Mouse (Mus musculus) stomach, embryonic 14.5 days (tissue): ENCODE results near the gene Gm17545. TPM values are rescaled to one million over a fixed set of nuclear protein-coding genes. Genes with fewer than 3 reads are reported as not detected.
A peak's percentile ranks its signal among the peaks of the same experiment; 100 is the strongest.

Experiments
- ATAC-seq: fragments of 200-750 bp; cut with Nextera tagmentation; 2 replicates; pipeline ENCODE4 v1.8.0; 2017; ENCODE audit warnings: low read depth, moderate TSS enrichment; ENCODE audit not compliant: insufficient number of reproducible peaks, insufficient read depth, low FRiP score
- H3K27ac ChIP-seq: fragments of 300-500 bp; sonication (generic); 2 replicates; pipeline ENCODE4 v1.5.1; 2014; ENCODE audit warnings: mild to moderate bottlenecking, low read length, moderate library complexity, mixed read lengths
- H3K27me3 ChIP-seq: fragments of 300-500 bp; sonication (generic); 2 replicates; pipeline ENCODE4 v1.6.1; 2014; ENCODE audit warnings: low read length, control low read depth, mixed read lengths; ENCODE audit not compliant: control insufficient read depth, insufficient read depth
- H3K36me3 ChIP-seq: fragments of 300-500 bp; sonication (generic); 2 replicates; pipeline ENCODE4 v1.6.1; 2014; ENCODE audit warnings: mild to moderate bottlenecking, control low read depth, low read length, moderate library complexity, mixed read lengths; ENCODE audit not compliant: control insufficient read depth, insufficient read depth
- H3K4me1 ChIP-seq: fragments of 300-500 bp; sonication (generic); 2 replicates; pipeline ENCODE4 v1.6.1; 2014; ENCODE audit warnings: low read length, control low read depth, mixed read lengths; ENCODE audit not compliant: control insufficient read depth, insufficient read depth
- H3K4me2 ChIP-seq: fragments of 300-500 bp; sonication (generic); replicated peaks from 2 replicates; pipeline ENCODE4 v1.6.1; 2014; ENCODE audit warnings: low read depth, low read length, control low read depth
- H3K4me3 ChIP-seq: fragments of 300-500 bp; sonication (generic); 2 replicates; pipeline ENCODE4 v1.5.1; 2014; ENCODE audit warnings: low read depth, low read length, control low read depth
- H3K9ac ChIP-seq: fragments of 300-500 bp; sonication (generic); replicated peaks from 2 replicates; pipeline ENCODE4 v1.6.1; 2014; ENCODE audit warnings: low read depth, mild to moderate bottlenecking, control low read depth, low read length, moderate library complexity, mixed read lengths
- H3K9me3 ChIP-seq: fragments of 300-500 bp; sonication (generic); 2 replicates; pipeline ENCODE4 v1.6.1; 2016; ENCODE audit warnings: low read depth, low read length, control low read depth; ENCODE audit not compliant: control insufficient read depth
- WGBS: fragments of 180-500 bp; shearing (Covaris S2); extraction: QIAGEN DNeasy Blood & Tissue Kit; methylation state at CpG from one replicate; pipeline ENCODE4 v1.1.7; 2014; 5-methylcytosine and 5-hydroxymethylcytosine counted together
- polyA plus RNA-seq: library from polyadenylated mRNA; unstranded; fragments of >200 nt; fragmentation: Nextera tagmentation; extraction: Ambion mirVana; gene quantifications from 2 replicates; pipeline ENCODE4 v1.2.1, GENCODE M21; 2014

Gene Gm17545
- polyA plus RNA-seq, 1 experiment from 2014 or later: not detected

DNA sequence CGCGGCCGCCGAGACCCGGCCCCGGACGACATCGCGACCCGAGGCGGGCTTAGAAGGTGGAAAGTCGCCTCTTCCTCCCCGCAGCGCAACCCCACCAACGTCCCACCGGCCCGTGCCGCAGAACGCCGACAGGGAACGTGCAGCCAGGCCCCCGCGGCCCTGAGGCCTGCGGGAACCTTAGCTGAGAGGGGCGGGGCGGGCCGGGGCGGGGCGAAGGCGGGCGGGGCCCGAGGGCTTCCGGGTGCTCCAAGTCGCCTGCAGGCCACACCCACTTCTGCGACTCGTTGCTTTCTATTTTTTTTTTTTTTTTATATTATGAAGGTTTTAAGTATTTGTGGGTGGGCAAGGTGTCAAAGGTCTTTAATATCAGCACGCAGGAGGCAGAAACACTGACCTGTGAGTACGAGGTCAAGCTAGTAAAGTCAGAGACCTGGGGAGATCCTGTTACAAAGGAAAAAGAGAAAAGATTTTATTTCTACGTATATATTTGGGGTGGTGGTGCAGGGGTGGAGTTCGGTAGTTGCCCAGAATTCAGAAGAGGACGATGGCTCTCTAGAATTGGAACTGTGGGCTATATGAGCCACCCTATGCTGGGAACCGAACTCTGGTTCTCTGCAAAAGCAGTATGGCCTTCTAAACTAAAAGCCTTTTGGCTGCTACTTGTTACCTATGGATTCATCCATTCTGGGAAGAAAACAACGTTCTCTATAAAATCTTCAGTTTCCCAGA, 14.2 kb downstream of the Gm17545 start:
- H3K4me1 ChIP-seq: 0 out of 2 replicates have a peak, but pooled peaks cover 3% of the 10 kb centered on the region
- H3K36me3 ChIP-seq: no peaks in the 10 kb centered on the region; the same call in 1 of the 2 replicates
- H3K9ac ChIP-seq: peak overlapping the region; percentile 83
- 4% methylated on average over 42 of the region's 43 CpGs for WGBS
- H3K27ac ChIP-seq: peak overlapping the region; percentile 91
- no peaks in the 10 kb centered on the region for H3K27me3 ChIP-seq
- peak; percentile 93 for ATAC-seq
- no peaks in the 10 kb centered on the region for H3K9me3 ChIP-seq
- peak overlapping the region; percentile 78 for H3K4me3 ChIP-seq
- peak overlapping the region; percentile 62 for H3K4me2 ChIP-seq

GRCm38 (mm10) chr9:22468899-22469259, 14.8 kb downstream of the Gm17545 start:
- no peak for ATAC-seq
- Histone ChIP-seq H3K4me2 (no peak overlapping the region), H3K4me3 (no peak overlapping the region), H3K27ac (no peak overlapping the region), H3K9ac (no peak overlapping the region), H3K36me3 (no peaks in the 10 kb centered on the region), H3K4me1 (0 out of 2 replicates have a peak, but pooled peaks cover 3% of the 10 kb centered on the region), H3K9me3 (no peaks in the 10 kb centered on the region), H3K27me3 (no peaks in the 10 kb centered on the region)
- WGBS: 75% methylated on average over 8 of the region's 8 CpGs

DNA sequence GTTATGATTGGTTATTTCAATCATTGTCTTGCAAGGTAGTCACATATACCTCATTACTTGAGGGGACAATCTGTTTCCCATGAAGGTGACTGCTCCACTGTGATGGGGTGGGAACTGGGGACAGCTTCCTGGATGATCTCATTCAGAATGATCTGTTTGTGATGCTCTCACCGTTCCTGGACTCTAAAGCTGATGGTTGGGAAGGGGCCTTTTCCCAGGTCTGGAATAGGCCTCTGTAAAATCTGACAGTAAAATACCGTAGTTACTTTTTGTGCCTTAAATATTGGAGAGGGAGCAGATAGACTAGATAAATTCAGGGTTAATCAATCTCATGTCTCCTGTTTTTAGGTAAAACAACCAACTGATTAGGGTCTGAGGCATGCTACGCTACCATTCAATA, 15.6 kb downstream of the Gm17545 start, which contains the start of gene Rp9:
TSS of gene Rp9 (minus strand) at position 101 of the 400 bp plus-strand sequence.
- Histone ChIP-seq H3K9ac (peak within 1 kb of the TSS; percentile 83; the same call in 1 of the 2 replicates), H3K9me3 (no peaks in the 10 kb centered on the region), H3K4me2 (peak within 1 kb of the TSS; percentile 62), H3K4me3 (peak within 1 kb of the TSS; percentile 78), H3K27me3 (no peaks in the 10 kb centered on the region), H3K27ac (no peak within 1 kb of the TSS; the same call in 1 of the 2 replicates), H3K36me3 (no peaks in the 10 kb centered on the region), H3K4me1 (0 out of 2 replicates have a peak, but pooled peaks cover 3% of the 10 kb centered on the region)
- no peak for ATAC-seq
- 89% methylated on average over 3 of the region's 3 CpGs for WGBS

DNA sequence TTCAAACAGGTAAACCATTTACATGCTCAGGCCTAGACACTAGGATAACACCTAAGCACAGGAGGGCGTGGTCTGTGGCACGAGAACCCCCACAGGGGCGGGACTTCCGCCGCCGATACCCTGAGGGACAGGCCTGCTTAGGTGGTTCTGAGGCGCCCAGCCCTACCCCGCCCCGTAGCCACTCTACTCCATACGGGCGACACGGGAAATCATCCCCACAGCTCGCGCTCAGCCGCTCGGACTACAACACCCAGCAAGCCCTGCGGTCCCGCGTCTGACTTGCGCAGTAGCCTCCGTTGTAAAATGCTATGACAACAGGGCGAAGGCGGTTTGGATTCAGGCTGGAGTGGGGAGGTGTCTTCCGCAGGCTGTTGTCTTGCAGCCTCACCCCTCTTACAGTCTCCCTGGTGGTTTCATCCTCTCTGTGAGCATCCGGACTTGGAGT, 21.4 kb downstream of the Gm17545 start, which contains the start of gene Bbs9:
TSS of gene Bbs9 (plus strand) at position 292 of the 445 bp plus-strand sequence.
- H3K9me3 ChIP-seq: no peaks in the 10 kb centered on the region
- H3K27ac ChIP-seq: peak within 1 kb of the TSS; percentile 7; the same call in 1 of the 2 replicates
- 0% methylated on average over 25 of the region's 25 CpGs for WGBS
- H3K36me3 ChIP-seq: no peaks in the 10 kb centered on the region
- H3K4me3 ChIP-seq: peak within 1 kb of the TSS; percentile 57
- H3K27me3 ChIP-seq: no peaks in the 10 kb centered on the region
- H3K4me2 ChIP-seq: peak within 1 kb of the TSS; percentile 96
- peak within 1 kb of the TSS; percentile 53 for H3K9ac ChIP-seq
- peak; percentile 100 for ATAC-seq
- no peaks in the 10 kb centered on the region for H3K4me1 ChIP-seq

- Histone ChIP-seq H3K36me3 (no peaks in the 10 kb centered on the region), H3K4me2 (peak overlapping the region; percentile 96), H3K9me3 (no peaks in the 10 kb centered on the region), H3K4me1 (no peaks in the 10 kb centered on the region), H3K27ac (peak overlapping the region; percentile 7; the same call in 1 of the 2 replicates), H3K27me3 (no peaks in the 10 kb centered on the region), H3K4me3 (peak overlapping the region; percentile 57), H3K9ac (peak overlapping the region; percentile 53)
- ATAC-seq: no peak
- 2% methylated on average over 10 of the region's 10 CpGs for WGBS
Observed at GRCm38 (mm10) chr9:22476265-22476664, 22.2 kb downstream of the Gm17545 start.

DNA sequence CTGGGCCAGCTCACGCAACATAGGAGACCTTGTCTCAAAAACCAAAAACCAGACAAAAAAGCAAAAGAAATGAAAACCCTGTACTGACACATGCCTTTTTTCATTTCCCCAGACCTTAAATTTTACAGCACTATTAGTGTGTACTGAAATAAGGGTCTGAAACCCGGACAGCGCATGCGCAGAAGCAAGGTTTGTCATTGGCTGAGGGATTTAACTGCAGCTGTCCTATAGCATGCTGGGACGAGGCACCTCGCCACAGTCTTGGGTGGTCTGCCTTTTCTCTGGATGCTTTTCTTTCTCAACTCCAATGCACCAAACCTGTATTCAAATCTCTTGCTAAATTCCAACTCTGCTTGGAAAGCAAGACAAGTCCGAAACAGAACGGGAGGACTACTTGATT, 24.9 kb downstream of the Gm17545 start:
- no peak overlapping the region for H3K27ac ChIP-seq
- no peaks in the 10 kb centered on the region for H3K27me3 ChIP-seq
- H3K9me3 ChIP-seq: no peaks in the 10 kb centered on the region
- H3K4me3 ChIP-seq: no peak overlapping the region
- no peak overlapping the region for H3K9ac ChIP-seq
- 92% methylated on average over 8 of the region's 8 CpGs for WGBS
- no peaks in the 10 kb centered on the region for H3K4me1 ChIP-seq
- H3K36me3 ChIP-seq: no peaks in the 10 kb centered on the region
- no peak overlapping the region for H3K4me2 ChIP-seq
- ATAC-seq: no peak

DNA sequence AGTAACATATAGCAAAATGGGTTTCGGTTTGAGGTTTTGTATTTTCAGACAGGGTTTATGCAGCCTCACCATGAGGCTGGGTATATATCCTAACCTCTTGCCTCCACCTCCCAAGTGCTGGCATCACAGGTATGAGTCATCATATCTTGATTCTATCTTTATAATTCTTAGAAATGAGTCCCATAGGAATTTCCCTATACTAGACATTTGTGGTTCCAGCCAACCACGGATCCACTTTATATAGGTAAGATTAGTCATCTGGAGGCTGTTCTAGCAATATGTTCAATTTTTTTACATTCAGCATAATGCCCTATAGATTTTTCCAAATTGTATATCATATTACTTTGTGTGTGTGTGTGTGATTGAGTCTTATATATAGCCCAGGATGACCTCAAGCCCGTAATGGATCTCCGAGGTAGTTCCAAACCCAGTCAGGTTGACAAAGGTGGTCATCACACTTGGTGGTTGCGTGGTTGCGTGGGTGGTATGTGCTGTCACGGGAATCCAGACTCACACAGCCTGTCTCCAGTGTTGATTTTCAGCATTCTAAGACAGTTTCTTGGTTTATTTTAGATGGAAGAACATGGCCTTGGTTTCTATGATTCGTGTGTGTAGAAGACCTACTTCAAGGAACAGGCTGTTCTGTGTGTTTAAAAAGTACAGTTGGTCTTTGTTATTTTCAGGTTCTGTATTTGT, 29.9 kb downstream of the Gm17545 start:
- no peak overlapping the region for H3K4me2 ChIP-seq
- 94% methylated on average over 8 of the region's 8 CpGs for WGBS
- no peaks in the 10 kb centered on the region for H3K4me1 ChIP-seq
- no peak overlapping the region for H3K27ac ChIP-seq
- H3K36me3 ChIP-seq: no peaks in the 10 kb centered on the region
- no peak for ATAC-seq
- H3K4me3 ChIP-seq: no peak overlapping the region
- H3K27me3 ChIP-seq: no peaks in the 10 kb centered on the region
- no peaks in the 10 kb centered on the region for H3K9me3 ChIP-seq
- H3K9ac ChIP-seq: no peak overlapping the region

- no peak overlapping the region for H3K27ac ChIP-seq
- no peaks in the 10 kb centered on the region for H3K9me3 ChIP-seq
- no peak overlapping the region for H3K4me3 ChIP-seq
- no peak overlapping the region for H3K4me2 ChIP-seq
- H3K27me3 ChIP-seq: no peaks in the 10 kb centered on the region
- H3K9ac ChIP-seq: no peak overlapping the region
- 74% methylated on average over 12 of the region's 12 CpGs for WGBS
- no peak for ATAC-seq
- H3K4me1 ChIP-seq: no peaks in the 10 kb centered on the region
- H3K36me3 ChIP-seq: no peaks in the 10 kb centered on the region
Observed at GRCm38 (mm10) chr9:22484562-22485308, 30.6 kb downstream of the Gm17545 start.
